Mouse (Mus musculus) bone marrow, adult 2 months (tissue): ENCODE measurements around the gene Zcchc17.

Experiments used
- CTCF ChIP-seq: fragments of 200-500 bp; IDR thresholded peaks from 2 replicates; pipeline ENCODE4 v1.5.1; 2011; ENCODE audit warnings: low read length, control low read depth; ENCODE audit not compliant: control insufficient read depth, insufficient read depth
- POLR2A ChIP-seq: fragments of 200-500 bp; IDR thresholded peaks from 2 replicates; pipeline ENCODE4 v1.6.1; 2011; ENCODE audit warnings: low read depth, mild to moderate bottlenecking, control low read depth, low read length, borderline replicate concordance; ENCODE audit not compliant: control insufficient read depth

GRCm38 (mm10) chr4:130294513-130294912 lies 65.2 kb downstream of the Zcchc17 start:
- TF ChIP-seq CTCF (no peak), POLR2A (no peak)
